Mouse (Mus musculus) thymus, postnatal 36 days (tissue): ENCODE data around the gene Nudt3.

Experiments used
- DNase-seq, 2 experiments: peaks; one replicate each; pipeline ENCODE4 v3.0.0; 2022; ENCODE audit warnings: mixed read lengths in 2 of 2

Gene Nudt3

DNA sequence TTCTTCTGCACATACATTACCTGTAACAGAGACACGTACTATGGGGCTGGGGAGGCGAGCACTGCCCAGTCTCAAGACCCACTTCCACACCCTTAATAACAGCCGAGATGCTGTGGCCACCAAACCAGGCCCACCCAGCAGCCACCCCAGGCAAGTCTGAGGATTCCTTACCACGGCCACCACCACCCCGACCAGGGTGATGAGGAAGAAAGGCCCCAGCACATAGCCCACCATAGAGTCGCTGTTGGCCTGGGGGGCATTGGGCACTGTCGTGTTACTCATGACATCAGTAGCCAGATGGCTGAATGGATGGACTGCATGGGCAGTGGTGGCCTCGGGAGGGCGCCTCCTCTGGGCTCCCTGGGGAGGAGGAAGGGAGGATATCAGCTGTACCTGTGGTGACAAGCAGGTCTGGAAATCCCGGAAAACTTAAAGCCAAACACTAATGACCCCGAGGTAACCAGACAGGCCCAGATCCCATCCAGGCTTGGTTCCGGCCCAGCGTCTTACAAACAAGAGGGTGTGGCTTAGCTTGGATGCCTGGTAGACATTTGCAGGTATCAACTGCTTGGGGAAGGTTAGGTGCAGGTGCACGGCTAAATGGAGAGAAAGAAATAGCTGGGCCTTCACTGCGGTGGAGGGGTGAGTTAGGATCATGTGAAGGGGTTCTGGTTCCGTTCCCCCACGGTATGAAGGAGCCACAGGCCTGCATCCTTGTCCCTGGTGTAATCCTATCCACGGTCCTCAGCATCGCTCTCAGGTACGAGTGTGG lies 58.7 kb downstream of the Nudt3 start:
- DNase-seq = peak; percentile 40 to 57

DNA sequence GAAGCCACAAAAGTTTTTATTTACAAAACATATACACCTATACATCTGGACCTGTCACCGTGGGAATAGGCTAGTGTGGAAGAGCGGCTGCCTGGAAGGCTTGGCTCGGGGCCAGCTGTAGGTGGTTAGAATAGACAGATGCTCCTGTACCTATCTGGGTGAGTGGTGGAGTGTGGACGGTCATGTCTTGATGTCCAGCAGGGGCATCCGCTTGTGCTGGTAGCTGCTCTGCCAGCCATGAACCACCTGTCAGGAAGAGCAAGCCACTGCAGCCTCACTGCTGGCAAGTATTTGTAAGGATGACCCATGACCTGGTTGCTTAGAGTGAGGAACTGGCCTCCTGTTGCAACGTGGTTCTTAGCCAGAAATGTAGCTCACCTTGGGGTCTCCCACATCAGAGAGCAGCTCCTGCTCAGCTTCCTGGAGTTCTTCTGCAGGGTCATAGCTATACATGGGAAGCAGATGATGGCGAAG lies 59.5 kb downstream of the Nudt3 start:
- peak in 1 of 2 experiments; percentile 27 for DNase-seq

DNA sequence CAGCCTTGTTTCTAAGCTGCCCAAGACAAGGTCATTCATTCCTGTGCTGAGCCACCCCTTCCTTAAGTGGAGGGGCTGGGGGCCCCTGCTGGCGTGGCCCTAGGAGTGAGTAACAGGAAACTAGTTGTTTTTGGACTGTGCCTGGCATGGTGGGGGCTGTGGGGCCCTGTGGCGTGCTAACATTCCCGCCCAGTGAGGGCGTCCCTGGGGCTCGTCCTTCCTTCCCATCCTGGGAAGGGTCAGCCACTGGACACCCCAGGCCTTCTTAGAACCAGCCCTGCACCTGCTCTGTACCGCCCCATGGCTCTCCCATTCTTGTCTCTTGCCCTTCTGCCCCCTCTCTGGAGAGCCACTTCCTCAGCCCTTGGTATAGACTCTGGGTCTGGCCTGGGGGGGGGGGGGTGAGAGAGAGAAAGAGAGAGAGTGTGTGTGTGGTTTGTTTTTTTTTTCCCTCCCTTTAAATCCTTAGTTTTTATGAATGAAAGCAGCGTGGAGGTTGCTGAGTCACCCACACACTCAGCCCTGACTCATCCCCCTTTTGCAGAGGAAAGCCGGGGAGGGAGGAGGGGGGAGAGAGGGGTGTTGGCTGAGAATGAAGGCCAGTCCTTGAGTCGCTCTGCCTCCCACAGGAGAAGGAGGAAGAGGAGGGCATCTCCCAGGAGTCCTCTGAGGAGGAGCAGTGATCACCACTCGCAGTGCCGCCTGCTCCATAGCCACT lies 61.3 kb downstream of the Nudt3 start:
- DNase-seq = peak in 1 of 2 experiments; percentile 27

DNA sequence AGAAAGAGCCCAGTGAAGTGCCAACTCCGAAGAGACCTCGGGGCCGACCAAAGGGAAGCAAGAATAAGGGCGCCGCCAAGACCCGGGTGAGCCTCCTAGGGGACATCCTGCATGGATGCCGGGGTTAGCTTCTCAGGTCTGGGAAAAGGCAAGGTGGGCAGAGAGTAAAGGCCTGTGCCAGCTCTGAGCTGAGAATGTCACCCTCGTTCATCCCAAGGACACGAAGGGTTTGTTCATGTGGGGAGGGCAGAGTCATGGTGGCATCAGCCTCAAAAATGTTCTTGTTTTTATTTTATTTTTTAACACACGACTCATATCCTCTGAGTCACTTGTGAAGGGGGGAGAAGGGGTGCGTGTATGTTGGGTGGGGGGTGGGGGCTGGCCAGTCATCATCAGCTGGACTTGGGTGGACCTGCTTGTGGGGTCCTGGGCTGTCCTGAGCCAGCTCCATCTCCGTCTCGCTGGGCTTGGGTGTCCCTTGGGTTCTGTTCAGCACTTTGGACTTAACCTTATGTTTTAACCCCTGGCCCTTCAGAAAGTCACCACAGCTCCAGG lies 62.3 kb downstream of the Nudt3 start:
- no peak for DNase-seq

DNA sequence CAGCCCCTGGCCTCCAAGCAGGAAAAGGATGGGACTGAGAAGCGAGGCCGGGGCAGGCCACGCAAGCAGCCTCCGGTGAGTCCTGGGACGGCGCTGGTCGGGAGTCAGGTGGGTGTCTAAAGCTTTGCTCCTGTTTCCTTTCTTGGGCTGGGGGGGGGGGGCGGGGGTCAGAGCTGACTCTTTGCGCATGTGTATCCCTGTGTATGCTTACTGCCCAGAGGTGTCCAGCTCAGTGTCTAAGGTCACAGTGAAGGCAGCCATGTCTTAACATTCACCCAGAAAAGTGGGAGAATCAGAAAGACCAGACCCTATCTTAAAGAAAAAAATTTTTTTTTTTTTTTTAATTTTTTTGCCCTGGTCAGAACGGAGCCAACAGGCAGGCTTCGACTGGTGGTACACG lies 63.7 kb downstream of the Nudt3 start:
- DNase-seq = peak in 1 of 2 experiments; percentile 13

DNA sequence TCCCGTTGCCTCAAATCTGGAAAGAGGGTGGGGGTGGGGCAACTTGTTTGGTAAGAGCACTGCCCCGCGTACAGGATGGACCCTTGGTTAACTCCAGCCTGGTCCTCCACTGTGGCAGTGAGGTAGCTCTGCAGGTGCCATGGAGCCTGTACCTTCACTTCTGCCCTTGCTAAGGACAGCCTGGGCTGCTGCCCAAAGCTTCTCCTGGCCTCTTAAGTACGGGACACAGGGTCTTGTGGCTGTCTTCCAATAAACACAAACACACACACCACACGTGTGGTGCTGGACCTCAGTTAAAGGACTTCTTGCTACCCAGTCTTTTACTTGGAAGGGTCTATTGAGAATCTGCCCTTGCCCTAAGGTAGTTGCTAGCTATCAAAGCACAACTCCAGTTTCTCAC lies 64.5 kb downstream of the Nudt3 start:
- DNase-seq = no peak

DNA sequence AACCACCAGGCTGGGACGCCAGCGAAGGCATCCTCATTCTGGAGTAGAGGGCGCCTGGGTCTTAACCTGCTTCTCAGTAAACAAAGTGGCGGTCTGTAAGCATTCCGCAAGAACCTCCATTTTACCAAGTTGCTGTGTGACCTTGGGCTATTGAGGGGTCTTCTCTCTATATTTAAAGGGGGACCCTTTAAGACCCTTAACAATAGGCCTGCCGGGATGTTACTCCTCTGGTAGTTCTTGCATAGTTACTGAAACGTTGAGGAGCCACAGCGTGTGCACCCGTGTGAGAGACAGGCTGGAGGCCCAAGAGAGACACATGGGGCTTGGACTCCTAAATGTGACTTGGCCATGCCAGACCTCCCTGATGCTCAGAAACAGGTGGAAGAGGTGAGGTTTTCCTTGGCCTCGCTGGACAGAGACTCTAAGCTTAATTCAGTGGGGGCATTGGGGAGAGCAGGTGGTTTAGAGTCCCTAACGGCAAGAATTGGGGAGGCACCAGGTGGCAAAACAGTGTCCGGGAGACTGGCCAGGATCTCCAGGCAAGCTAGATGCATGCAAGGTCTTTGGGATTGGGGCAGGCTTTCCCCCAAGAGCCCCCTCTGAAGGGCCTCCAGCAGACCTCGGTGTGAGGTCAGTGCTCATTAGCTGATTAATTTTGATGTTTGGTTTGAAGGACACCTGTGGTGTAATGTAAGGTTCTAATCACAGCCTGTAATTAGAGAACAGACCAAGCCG lies 65.2 kb downstream of the Nudt3 start:
- DNase-seq = peak in 1 of 2 experiments; percentile 27

DNA sequence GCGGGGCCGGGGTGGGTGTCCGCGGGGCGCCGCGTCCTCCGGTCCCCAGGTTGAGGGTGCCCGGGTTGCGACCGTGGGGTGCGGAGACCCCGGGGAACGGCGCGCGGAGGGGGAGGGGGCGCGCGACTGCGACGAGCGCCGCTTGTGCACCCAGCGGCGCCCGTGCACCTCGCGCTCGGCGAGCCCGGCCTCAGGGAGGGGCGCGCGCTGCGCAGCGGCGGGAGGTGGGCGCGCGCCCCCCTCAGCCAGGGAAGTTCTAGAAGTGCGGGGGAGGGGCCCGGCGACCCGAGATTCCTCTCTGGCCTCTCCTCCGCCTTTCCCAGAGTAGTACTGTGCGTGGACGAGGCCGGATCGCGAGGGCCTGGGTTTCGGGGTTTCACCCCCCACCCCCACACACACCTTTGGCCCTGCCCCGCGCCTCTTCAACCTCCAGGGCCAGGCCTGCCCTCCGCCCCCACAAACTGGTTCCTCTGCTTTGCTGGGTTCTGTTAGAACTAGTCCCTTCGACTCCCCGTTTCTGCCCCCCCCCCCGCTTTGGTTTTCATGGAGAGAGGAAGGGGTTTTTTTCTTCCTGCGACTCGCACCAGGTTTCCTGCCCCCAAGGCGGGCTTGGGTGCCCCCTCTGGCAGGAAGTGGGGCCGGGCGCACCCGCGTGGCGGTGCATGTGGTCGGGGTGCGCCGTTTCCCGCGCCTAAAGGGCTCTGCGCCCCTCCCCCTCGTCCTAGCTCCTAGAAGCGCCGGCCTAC lies 65.9 kb downstream of the Nudt3 start:
- DNase-seq = peak; percentile 91 to 95

DNA sequence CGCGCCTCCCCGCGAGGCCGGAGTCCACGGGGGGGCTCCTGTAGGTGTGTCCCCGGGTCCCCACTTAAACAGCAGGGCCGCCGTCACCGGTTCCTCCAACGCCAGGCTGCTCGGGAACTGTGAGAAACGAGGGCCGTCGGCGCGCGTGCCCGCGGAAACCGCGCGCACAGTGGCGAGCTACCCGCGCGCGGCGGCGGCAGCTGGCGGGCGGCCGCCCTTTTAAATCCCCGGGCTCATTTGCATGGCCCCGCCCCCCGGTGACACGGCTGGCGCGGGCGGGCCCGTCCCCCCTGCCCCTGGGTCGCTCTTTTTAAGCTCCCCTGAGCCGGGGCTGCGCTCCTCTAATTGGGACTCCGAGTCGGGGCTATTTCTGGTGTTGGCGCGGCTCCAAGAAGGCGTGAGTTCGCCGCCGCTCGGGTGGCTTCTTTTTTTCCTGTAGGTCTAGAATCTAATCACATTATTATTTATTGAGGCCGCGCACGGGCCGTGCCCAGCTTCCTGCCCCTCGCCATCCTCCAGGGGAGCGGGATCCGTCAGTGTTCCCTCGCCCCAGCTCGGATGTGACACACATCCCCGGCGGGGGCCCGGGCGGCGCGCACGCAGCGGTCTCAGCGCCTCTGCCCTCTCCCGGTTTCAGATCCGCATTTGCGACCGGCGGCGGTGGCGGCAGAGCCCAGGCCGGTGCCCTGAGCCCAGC lies 66.8 kb downstream of the Nudt3 start, which contains the start of gene Hmga1:
Hmga1 (plus strand) TSS at position 183 of the 697 bp plus-strand sequence.
- DNase-seq = peak; percentile 93 to 94

DNA sequence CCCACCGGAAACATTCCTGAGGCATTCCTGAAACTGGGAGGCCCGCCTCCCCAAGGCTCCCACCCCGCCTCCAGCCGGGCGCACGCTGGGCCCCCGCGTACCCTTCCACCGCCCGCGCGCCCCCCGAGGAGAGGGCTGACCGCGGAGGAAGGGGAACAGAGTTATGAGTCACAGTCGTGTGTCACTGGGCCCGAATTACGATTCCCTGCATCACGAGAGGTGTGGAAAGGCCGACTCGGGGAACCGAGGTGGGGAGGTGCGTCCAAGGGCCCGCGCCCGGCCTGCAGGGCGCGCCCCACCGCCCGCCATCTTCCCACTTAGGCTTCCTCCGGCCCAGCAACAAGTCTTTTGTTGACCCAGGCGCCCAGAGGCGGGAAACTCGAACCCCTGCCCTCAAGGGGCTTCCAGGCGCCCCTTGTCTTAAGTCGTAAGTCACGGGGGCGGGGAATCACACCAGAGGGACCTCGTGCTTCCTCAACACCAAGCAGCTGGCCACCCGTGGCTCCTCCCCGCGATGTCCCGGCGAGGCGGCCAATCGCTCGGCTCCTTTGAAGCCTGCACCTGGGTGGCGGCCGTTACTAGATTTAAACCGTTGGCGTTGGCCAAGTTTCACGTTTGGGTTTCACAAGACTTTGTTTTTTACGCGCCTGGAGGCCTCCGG lies 67.7 kb downstream of the Nudt3 start:
- DNase-seq = peak; percentile 80 to 88

DNA sequence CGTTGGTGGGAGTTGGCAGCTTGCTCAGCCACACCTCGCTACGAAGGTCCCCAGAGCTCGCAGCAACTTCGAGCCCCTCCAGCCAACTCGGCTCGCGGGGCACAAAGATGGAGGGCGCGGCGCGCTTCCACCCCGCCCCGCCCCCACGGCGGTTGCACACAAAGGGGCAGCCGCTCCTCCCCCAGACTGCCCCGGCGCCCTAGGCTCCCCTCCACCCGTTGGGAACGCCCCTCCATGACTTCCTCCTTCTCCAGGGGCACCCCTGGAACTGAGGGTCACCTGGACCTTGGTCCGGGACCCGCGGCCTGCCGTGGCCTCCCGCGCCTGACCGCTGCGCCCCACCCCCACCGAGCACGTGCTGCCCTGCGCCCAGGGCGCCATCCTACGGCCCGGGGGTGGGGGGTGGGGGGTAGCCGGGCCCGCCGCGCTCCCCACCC lies 68.2 kb downstream of the Nudt3 start:
- peak; percentile 83 to 87 for DNase-seq

DNA sequence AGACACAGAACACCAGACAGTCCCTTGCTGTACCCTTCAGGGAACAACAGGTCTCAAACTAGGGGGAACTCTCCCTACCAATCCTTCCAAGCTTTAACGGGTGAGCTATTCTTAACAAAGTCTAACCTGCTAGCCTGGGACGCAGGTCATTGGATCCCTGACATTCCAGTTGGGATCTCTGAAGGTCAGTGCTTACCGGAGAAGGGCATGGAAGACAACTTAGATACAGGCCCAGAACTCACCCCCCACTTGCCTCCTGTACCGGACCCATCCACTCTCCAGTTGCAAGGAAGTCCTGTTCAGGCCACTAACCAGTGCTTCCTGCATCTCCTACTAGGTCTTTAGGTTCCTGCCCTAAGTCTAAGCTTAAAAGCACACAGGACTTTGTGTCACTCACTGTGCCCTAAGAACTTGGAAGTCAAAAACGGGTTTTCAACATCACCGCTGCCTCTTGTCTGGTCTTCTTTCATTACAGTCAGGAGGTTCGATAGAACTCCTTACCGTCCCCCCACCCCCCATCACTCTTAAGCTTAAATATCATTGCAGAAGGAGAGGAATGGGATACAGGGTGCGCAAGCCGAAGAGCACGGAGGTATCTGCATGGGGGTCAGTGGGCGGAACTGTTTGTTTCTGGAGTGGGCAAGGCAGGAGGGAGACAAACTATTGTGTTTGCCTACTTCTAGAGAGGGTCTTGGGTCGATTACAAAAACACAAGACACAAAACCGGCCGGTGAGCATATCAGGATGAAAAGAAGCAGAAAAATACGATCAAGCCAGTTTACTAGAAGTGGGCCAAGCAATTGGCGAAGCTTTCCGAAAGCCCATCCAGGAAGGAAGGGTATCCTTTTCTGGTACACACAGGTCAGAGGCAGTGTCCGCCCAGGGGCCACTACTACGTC lies 69.0 kb downstream of the Nudt3 start:
- peak in 1 of 2 experiments; percentile 11 for DNase-seq

DNA sequence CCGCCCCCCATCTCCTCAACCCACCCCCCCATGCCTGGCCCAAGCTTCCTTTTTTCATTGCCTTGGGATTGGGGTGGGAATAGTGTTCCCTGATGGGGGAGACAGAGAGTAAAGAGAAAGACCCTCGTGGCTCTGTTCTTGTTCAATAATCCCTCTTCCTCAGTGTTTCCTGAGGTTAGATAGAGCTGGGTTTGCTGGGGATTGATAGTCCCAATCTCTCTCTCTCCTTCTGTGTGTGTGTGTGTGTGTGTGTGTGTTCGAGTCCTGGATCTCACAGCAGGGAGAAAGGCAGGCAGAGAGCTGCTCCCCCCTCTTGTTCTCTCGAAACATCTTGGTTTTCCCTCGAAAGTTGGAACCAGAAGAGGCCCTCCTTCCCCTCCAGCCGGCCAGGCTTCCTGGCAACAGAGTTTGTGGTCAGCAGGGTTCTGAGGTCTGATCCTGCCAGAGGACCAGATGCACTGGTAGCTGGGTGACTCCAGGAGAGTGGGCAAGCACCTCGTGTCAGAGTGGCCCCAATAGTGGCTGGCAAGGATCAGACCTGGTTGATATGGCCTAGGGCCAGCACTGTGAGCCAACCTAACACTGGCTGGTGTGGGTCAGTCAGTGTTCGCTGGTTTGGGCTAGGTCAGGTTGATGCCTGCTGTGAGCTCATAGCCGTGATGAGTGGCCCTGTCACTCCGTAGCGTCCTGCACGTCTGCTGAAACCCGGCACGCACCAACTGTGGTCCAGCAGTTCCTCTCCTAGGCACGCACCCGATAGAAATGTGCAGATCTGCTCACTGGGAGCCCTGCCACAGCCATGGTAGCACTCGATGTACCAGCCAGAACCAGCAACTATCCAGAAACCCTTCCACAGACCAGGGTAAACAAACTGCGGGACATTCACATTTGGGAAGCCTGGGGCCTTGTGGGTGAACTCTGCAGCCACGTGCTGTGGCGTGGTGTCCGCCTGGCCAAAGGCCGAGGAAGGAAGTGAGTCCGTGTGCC lies 70.8 kb downstream of the Nudt3 start:
- no peak for DNase-seq

DNA sequence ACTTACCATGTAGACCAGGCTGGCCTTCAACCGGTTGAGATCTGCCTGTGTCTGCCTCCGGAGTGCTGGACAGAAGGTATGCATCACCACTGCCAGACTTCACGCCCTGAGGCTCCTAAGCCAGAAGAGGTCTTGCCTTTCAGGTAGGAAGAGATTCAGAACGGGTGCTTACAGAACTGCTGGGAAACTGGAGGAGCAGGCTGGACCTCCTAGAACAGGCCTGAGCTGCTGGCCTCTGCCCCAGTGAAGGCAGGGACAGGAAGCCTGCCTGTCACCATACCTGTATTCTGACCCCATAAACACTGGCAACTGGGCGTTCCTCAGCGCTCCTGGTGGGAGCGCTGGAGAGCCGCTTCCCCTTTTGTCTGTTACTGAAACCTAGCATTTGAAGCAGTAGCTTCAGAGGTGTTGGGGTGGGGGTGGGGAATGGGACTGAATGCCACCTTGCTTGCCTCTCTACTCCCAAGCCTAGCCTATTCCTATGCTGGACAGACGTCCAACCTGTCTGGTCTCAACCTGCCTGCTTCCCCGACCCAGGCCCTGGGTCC lies 71.8 kb downstream of the Nudt3 start:
- no peak for DNase-seq

DNA sequence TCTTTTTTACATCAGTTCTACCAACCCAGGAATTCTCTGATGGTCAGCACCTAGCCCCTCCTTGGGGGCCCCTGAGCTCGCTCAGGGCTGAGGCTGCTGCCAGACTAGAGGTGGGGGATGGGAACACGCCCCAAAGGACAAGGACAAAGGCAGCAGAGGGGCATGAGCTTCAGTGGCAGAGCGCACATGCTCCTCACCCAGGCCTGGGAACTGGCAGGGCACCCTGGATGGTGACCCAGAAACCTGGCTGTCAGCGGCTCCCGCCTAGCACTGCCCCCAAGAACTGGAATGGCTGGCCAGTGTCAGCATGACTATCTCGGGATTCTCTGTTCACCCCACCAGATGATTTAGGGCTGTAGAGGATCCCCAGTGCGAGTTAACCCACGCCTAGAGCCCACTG lies 74.1 kb downstream of the Nudt3 start:
- DNase-seq = no peak

DNA sequence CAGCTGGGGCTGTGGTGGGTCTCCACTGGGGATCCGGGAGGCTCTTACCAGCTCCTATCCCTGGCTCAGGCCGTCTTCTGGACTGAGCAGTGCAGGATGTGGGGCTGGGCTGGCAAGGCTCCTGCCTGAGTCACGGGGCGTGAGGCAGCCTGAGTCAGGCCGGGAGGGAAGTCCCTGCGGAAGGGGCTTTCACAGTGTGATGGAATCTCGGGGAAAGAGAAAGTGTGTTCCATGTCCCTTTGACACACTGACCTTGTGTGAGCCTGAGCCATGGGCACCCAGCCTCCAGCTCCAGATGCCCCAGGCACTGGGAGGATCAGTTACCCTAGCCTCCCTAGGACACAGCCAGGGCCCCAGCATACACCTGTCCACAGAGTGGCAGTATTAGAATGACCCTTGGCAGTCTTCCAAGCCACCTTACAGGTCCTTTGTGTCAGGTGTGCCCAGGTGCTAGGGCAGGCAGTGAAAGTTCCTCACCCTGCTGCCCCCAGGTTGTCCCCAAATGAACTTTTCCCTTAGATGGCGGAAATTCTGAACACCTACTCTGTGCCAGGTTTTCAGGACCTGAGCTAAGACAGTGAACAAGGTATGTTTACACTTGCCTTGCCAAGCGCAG lies 75.9 kb downstream of the Nudt3 start:
- DNase-seq = no peak

DNA sequence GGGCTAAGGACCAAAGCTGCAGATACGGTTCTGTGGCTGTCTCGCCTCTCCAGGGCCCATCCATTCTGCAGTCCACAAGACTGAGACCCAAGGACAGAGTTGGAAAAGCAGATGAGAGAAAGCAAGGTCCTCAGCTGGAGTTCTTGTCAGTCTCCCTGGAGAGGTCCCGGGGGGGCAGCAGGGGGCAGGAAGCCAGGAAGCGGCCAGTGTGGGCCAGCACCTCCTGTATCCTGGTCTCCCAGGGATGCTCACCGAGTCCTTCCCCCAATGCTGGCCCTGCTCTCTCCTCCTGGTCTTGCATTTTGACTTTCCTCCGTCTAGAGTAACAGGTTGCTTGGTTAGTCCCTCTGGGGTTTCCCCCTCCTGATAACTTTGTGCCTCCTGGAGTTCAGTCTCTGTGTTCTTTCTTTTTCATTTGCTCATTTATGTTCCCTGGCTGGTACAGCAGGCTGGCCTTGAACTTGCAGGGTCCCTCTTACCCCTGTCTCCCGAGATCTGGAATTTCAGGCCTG lies 76.7 kb downstream of the Nudt3 start:
- no peak for DNase-seq

DNA sequence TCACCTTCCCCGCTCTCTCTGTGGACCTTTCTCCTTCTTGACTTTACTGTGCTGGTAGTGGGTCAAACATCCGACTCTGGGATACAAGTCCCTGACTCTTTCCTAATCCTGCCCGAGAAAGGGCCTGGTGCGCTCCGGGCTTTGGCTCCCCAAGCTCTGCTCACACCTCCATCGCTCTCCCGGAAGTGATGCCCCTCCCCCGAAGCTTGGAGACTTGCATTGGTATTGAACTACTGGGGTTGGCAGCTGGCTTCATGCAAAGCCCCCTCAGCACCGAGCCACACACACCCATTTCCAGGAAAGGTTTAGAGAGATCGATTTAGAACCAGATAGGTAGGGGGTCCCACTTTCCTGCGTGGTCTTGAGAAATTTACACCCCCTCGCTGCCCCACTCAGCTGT lies 77.3 kb downstream of the Nudt3 start:
- DNase-seq = no peak
